9 mouse cellular contexts compared by ENCODE assay signal in the genomic region with DNA sequence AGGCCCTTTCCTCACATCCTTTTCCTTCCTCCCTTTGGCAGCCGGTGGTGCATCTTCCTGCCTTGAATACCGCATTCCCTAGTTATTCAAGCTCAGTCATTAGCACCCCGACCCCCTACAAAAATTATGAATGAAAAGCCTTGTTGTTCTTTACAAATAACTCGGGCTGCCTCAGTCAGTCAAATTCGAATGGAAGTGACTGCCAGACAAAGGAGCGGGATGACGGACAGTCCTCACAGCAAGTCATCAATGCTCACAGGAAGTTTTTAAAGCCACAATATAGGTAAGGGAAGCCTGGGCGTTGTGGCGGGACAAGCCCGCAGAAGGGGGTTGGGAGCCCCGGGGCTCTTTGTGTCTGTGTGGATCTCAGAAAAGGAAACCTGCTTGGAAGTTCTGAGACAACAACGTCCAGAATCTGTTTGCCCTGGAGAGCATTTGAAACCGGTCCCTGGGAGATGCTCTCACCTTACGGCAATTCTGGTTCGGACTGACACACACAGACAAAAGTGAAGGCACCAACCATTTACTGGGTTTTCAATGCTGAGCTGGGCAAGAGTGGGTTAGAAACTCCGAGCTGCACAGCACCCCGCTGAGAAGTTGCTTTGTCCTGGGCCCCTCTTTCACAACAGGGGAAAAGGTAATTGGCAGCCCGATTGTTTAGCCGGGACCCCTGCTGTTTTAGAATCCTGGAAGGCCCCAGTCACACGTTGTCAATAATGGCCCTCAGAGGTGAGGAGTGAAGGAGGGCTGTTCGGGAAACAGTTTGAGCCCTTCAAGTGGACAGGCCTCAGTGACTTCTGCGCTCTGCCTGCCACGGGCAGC. TPM values are rescaled to one million over a fixed set of nuclear protein-coding genes. Genes with fewer than 3 reads are reported as not detected.
DNase-seq lines count a peak whose midpoint lies in the region; ATAC-seq lines count a peak whose summit lies in the region.
"Had no signal": no experiment of that assay in that cellular context is flagged by ENCODE, and none has a peak within 500 bp of the region (broad histone marks: within the 10 kb centered on the region; RNA-seq: fewer than 3 reads in every experiment).

No protein-coding gene starts in this region.

- H3K27ac ChIP-seq in forebrain, embryonic 14.5 days (ENCODE audit: low read depth, low read length), result no peak overlapping the region
- peak overlapping the region; percentile 83 for H3K27ac ChIP-seq in kidney, embryonic 16.5 days (ENCODE audit: low read length)

- peak overlapping the region; percentile 7 for H3K4me3 ChIP-seq in forebrain, embryonic 14.5 days (ENCODE audit: low read depth, low read length)
- 0 out of 2 replicates have a peak overlapping the region, but pooled peaks have one; percentile 6 for H3K4me3 ChIP-seq in kidney, embryonic 16.5 days (ENCODE audit: low read length)

- H3K27me3 ChIP-seq in forebrain, embryonic 14.5 days (replicated peaks; ENCODE audit: control insufficient read depth, insufficient read depth, low read length), result no peaks in the 10 kb centered on the region; the same call in 1 of the 2 replicates
- no peaks in the 10 kb centered on the region for H3K27me3 ChIP-seq in kidney, embryonic 16.5 days (ENCODE audit: insufficient read depth, low read length)

- no peaks in the 10 kb centered on the region for H3K9me3 ChIP-seq in forebrain, embryonic 14.5 days (replicated peaks; ENCODE audit: control insufficient read depth, low read length)
- no peaks in the 10 kb centered on the region for H3K9me3 ChIP-seq in kidney, embryonic 16.5 days (ENCODE audit: low read length)

- under 1% methylated on average over 23 of the region's 23 CpGs for WGBS in forebrain, embryonic 14.5 days
- WGBS in kidney, embryonic 16.5 days, result 10% methylated on average over 23 of the region's 23 CpGs

- H3K4me1 ChIP-seq in forebrain, embryonic 14.5 days (ENCODE audit: control insufficient read depth, insufficient read depth, low read length), result peaks cover 7% of the 10 kb centered on the region
- H3K4me1 ChIP-seq in kidney, embryonic 16.5 days (ENCODE audit: insufficient read depth, low read length), result peaks cover 35% of the 10 kb centered on the region

- ATAC-seq in forebrain, embryonic 14.5 days, result peak; percentile 65
- peak; percentile 88 for ATAC-seq in kidney, embryonic 16.5 days (ENCODE audit: low FRiP score, low TSS enrichment)

- H3K4me2 ChIP-seq in forebrain, embryonic 14.5 days (ENCODE audit: low read length), result peak overlapping the region; percentile 48
- H3K4me2 ChIP-seq in kidney, embryonic 16.5 days (replicated peaks; ENCODE audit: low read depth, low read length), result peak overlapping the region; percentile 42

- DNase-seq in layer of hippocampus, postnatal 10 days (ENCODE audit: low spot score in 2 of 2), result peak; percentile 14 to 16
- DNase-seq in layer of hippocampus, adult 18-20 months (ENCODE audit: low spot score in 2 of 2), result no peak
- DNase-seq in forebrain, embryonic 14.5 days (ENCODE audit: low spot score), result peak; percentile 52
- DNase-seq in neural tube, embryonic 10.5 days (ENCODE audit: extremely low spot score, low spot score), result peak; percentile 73
- DNase-seq in left cerebral cortex, adult 9 months (ENCODE audit: low spot score in 2 of 2), result no peak
- DNase-seq in ovary, postnatal 10 days (ENCODE audit: low spot score), result no peak
- no peak for DNase-seq in adipocyte (ENCODE audit: low spot score)

- H3K36me3 ChIP-seq in forebrain, embryonic 14.5 days (ENCODE audit: control insufficient read depth, insufficient read depth, low read length), result no peaks in the 10 kb centered on the region
- H3K36me3 ChIP-seq in kidney, embryonic 16.5 days (ENCODE audit: insufficient read depth, low read length), result no peaks in the 10 kb centered on the region
- H3K36me3 ChIP-seq: G1E had no signal

- peak overlapping the region; percentile 26 for H3K9ac ChIP-seq in forebrain, embryonic 14.5 days (ENCODE audit: low read length)
- peak overlapping the region; percentile 45 for H3K9ac ChIP-seq in kidney, embryonic 16.5 days (replicated peaks; ENCODE audit: low read length)

RNA-seq across cellular contexts. Expression of a gene that starts 24.0 kb away (rescaled TPM):
- 10 to 100 TPM; 70.6 to 72.6 TPM for total RNA-seq in layer of hippocampus, postnatal 10 days (2021)
- 10 to 100 TPM; 68.3 to 71.6 TPM for total RNA-seq in layer of hippocampus, adult 18-20 months (2021)
- 22.9 and 28.0 TPM in 2 replicates for polyA plus RNA-seq in forebrain, embryonic 14.5 days (2014; fragmentation: Nextera tagmentation; extraction: Ambion mirVana)
- 40.1 and 49.0 TPM in 2 replicates for polyA plus RNA-seq in kidney, embryonic 16.5 days (2015; fragmentation: Nextera tagmentation; extraction: Ambion mirVana)
- polyA plus RNA-seq: G1E had no signal

Comparison
In these comparisons a context has a peak if more than half of its experiments do, and no peak if none do; other contexts are left out.
1. DNase-seq: peak in layer of hippocampus, postnatal 10 days (2 of 2), forebrain, embryonic 14.5 days (single experiment) and neural tube, embryonic 10.5 days (single experiment); none in layer of hippocampus, adult 18-20 months (0 of 2), left cerebral cortex, adult 9 months (0 of 2), ovary, postnatal 10 days (single experiment) and adipocyte (single experiment).